Mouse (Mus musculus) monocyte, adult 2 months (primary cell): ENCODE data around the gene Ccdc34.

Source experiments
- DNase-seq, 2 experiments: peaks; one replicate each; pipeline ENCODE4 v3.0.0; 2022; ENCODE audit warnings: low spot score in 2 of 2, low read depth in 1 of 2

Gene Ccdc34

GRCm38 (mm10) chr2:110210508-110211496 is 193.2 kb downstream of the Ccdc34 start:
- DNase-seq, result no peak

GRCm38 (mm10) chr2:110214278-110214677 is 196.7 kb downstream of the Ccdc34 start:
- no peak for DNase-seq

- no peak for DNase-seq
Measured at GRCm38 (mm10) chr2:110214991-110215684, 197.5 kb downstream of the Ccdc34 start.

- DNase-seq, result no peak
Measured at GRCm38 (mm10) chr2:110215685-110216058, 198.1 kb downstream of the Ccdc34 start.

- no peak for DNase-seq
Measured at GRCm38 (mm10) chr2:110220492-110220891, 202.9 kb downstream of the Ccdc34 start.

GRCm38 (mm10) chr2:110222793-110223192 is 205.2 kb downstream of the Ccdc34 start:
- no peak for DNase-seq
